Mouse (Mus musculus) erythroblast, adult 5-6 weeks (primary cell): Measurements from ENCODE around the gene 1110059G10Rik. TPM values are rescaled to one million over a fixed set of nuclear protein-coding genes. Genes with fewer than 3 reads are reported as not detected.

ENCODE experiments used
- ATAC-seq: replicated peaks from 2 replicates; pipeline ENCODE4 v1.8.0; 2016; ENCODE audit warnings: moderate number of reproducible peaks, mild to moderate bottlenecking, moderate TSS enrichment, inconsistent platforms; ENCODE audit not compliant: poor library complexity, low FRiP score, severe bottlenecking
- total RNA-seq, 2 experiments: library from RNA; stranded (forward) in 1 of 2; stranded (reverse) in 1 of 2; fragments of 150-400 nt in 1 of 2; fragments of 200-764, 138-1000 nt in 1 of 2; gene quantifications; 2 replicates each; pipeline versions ENCODE4 v1.2.3 to v1.2.4; 2015 to 2017; ENCODE audit warnings: low replicate concordance in 2 of 2

The 1110059G10Rik gene
- 22.9 and 32.4 TPM in 2 replicates for total RNA-seq (2015; ENCODE audit: low replicate concordance)
- total RNA-seq (2017; ENCODE audit: low replicate concordance): 5.8 and 18.7 TPM in 2 replicates

DNA sequence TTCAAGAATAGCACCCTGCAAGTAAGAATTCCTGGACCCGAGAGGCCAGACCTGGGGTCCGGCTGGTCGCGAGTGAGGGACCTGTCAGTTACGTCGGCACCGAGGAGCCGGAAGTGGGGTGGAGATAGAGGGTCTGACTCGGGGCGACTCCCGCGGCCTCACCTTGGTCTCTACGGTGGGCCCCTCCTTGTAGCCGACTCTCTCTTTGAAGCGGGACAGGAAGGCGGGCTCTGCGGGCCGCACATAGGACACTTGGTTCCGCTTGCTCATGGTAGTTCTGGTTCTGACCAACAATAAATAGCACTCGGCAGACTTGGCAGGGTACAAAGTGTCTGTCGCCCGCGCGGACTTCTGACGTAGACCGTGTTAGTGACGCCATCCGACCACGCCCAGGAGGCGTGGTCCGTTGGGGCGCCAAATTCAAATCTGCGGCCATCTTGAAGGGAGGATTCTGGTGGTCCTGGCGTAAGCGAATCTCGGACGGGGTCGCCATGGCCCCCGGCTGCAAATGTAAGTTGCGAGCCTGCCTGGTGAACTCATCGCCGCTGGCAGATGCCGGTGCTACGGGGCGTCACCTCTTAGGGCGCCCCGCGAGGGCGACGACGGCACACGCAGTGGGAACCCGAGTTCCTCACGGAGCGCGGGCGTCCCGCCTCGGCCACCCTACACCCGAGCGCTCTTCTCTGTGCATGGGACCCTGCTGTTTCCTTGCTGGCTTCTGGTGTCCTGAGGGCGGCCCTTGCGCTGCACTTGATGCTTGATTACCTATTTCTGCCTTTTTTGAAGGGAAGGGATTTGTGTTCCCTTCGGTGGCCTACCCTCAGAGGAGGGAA, at the start of gene 1110059G10Rik, which contains the start of gene Kif15:
1110059G10Rik (minus strand) TSS at position 358 of the 833 bp plus-strand sequence.
Kif15 (plus strand) TSS at position 404 of the 833 bp plus-strand sequence.
- ATAC-seq: peak; percentile 87

DNA sequence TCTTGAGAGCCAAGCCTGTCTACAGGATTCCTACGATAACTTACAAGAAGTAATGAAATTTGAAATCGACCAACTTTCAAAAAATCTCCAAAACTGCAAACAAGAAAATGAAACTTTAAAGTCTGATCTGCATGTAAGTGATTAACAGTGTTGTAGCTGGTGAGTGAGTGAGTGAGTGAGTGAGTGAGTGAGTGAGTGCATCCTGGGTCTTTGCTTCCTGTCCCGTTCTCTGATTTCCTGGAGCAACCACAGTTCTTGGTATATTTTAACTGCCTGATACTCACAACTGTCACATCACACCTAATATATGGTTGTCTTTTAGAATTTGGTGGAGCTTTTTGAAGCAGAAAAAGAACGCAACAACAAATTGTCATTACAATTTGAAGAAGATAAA, 48.4 kb upstream of the 1110059G10Rik start:
- ATAC-seq: no peak

DNA sequence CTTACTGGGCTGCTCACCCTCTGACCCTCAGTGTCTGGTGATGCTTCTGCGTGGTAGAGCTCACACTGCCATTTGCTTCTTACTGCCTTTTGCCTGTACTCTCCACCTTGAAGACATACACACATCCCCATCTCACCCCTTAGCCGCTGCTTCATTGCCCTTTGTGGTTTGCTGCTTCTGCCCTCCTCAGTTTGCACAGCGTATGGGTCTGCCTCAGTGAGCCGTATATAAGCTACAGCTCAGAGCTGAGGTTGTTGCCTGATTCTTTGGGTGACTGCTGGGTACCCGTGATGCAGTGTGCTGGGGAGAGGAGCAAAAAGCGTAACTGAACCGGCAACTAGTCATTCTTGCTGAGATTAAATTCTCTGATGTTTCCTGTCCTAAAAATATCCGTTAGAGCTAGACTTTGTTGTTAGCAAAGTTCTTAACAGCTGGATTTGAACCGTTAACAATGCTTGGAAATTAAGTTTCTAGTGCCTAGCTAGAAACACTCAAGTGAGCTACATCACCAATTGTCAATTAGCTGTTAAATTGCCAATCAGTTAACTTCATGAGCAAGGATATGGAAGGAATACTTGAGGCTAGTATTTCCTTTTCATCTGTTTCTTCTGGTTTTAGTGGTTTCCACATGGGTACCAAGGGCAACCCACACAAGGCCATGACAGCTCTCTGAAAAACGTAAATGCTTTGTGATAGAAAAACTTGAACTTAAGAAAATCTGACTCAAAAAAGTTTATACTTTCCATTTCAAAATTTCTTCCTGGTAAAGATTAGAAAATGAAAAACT, 47.8 kb upstream of the 1110059G10Rik start:
- ATAC-seq: no peak

DNA sequence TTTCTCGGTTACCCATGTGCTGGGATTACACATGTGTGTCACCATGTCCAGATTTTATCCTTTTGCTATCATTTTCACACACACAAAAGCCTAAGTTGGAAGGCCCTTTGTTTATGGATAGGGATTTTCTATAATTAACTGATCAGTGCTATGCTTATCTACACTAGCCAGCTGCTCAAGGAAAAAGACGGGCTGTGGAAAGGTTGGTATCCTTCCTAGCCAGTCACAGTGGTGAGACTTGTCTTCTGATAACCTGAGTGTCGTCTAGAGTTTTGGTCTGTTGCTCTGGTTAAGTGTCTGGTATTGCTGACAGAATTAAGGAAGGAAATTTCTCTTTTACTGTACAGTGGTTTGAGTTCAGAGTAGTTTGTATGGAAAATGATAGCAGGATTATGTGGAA, 21.9 kb downstream of the 1110059G10Rik start:
- ATAC-seq: no peak

DNA sequence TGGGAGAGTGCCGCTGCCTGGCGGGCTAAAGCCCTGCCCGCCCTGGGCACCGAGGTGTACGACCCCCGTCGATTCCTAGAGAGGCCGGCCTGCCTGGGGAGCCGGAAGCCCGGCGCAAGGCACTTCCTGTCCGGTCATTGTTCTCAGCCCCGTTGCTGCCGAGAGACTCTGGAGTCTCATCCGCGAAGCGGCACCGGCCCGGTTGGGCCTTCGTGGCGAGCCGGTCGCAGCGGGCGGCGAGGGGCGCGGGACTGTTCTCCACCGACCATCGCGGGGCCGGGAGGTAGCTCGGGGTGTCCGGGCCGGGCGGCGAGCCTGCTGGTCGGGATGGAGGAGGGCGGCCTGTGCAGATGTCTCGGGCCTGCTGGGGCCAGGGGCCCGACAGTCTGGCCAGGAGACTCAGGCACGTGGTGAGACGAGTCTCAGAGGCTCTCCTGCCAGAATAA, 27.8 kb downstream of the 1110059G10Rik start, which contains the start of gene Zfp105:
Zfp105 (plus strand) TSS at position 137 of the 446 bp plus-strand sequence.
- no peak for ATAC-seq

DNA sequence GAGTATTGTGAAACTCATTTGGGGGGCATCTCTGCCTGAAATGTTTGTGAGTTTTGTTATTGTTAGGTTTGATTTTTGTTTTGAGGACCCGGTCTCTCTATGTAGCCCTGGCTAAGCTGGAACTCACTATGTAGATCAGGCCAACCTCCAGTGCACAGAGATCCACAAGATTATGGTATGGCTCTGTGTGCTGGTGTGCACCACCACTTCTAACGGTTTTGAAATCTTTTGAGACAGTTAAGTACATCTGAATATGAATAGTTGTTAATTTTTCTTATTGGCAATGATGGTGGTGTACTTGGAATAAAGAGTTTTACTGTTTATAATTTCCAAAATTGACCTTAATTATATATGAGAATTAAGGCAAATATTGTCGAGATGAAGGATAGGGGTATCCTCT, 28.4 kb downstream of the 1110059G10Rik start:
- no peak for ATAC-seq

DNA sequence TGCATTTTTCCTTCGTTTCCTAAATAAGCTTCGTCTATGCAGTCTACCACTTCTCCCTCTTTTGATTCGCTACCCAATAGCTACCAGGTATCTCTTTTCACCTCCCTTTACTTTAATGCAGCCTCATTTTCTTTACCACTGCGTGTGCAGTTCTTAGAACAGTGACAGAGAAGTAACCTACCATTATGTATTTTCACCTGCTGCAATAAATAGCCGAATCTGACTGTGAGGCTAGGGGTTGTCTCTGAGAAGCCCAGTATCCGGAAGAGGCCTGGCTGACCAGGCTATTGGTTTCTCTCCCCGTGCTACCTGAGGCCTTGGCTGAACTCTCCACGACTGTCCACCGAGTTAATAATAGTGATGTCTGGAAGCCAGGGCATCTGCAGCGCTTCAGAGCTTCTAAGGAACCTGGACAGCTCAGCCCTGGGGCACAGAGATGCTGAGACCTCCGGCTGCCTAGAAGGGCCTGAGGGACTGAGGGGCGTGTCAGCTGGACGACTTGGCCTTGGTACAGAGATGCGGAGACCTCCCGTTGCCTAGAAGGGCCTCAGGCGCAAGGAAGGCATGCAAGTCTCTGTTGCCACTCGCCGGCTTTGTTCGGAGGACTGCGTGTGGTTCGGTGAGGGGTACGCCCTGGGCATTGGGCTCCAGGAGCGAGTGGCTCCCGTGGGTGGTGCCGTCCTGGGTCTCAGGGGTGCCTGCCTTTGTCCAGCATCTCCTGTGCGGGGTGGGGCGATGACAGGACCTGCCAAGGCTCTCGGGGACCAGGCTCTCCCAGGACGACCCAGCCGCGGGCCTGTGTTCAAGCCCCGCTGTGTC, 47.9 kb downstream of the 1110059G10Rik start:
- ATAC-seq: no peak

DNA sequence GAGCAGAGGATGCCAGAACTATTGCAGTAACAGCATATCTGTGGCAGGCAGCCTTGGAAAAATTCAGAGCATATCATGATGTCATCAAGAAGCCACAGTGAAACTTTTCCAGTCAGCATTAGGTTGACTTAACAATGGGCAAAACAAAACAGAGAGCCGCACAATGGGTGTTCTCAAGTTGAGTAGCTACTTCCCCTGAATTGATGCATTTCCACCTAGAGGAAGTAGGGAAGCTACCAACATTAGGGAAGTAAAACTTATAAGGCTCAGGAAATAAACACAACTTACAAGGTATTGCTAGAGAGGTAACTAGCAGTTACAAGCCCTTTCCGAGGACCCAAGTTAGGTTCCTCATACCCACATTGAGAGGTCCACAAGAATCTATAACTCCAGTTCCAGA, 49.8 kb downstream of the 1110059G10Rik start:
- no peak for ATAC-seq

Other genes with a start within 250 kb of the 1110059G10Rik start
- 0.21 TPM in 1 of 2 replicates, not detected in the other for gene Topaz1, start 203.7 kb downstream of the 1110059G10Rik start, total RNA-seq (2015; ENCODE audit: low replicate concordance)
- 0.14 TPM in 1 of 2 replicates, not detected in the other for gene Topaz1, start 203.7 kb downstream of the 1110059G10Rik start, total RNA-seq (2017; ENCODE audit: low replicate concordance)
- 0.19 and 0.84 TPM in 2 replicates for gene Tcaim, start 145.5 kb downstream of the 1110059G10Rik start, total RNA-seq (2015; ENCODE audit: low replicate concordance)
- 1.3 and 1.7 TPM in 2 replicates for gene Tcaim, start 145.5 kb downstream of the 1110059G10Rik start, total RNA-seq (2017; ENCODE audit: low replicate concordance)
- gene Gm35549, start 107.0 kb downstream of the 1110059G10Rik start, total RNA-seq (2015; ENCODE audit: low replicate concordance): not detected in 2 replicates
- gene Gm35549, start 107.0 kb downstream of the 1110059G10Rik start, total RNA-seq (2017; ENCODE audit: low replicate concordance): not detected in 2 replicates
- gene Zfp445, start 85.0 kb downstream of the 1110059G10Rik start, total RNA-seq (2015; ENCODE audit: low replicate concordance): 16.7 TPM in 2 replicates
- gene Zfp445, start 85.0 kb downstream of the 1110059G10Rik start, total RNA-seq (2017; ENCODE audit: low replicate concordance): 18.7 and 19.8 TPM in 2 replicates
- gene Zkscan7, start 65.3 kb downstream of the 1110059G10Rik start, total RNA-seq (2015; ENCODE audit: low replicate concordance): 0.77 TPM in 1 of 2 replicates, not detected in the other
- not detected in 2 replicates for gene Zkscan7, start 65.3 kb downstream of the 1110059G10Rik start, total RNA-seq (2017; ENCODE audit: low replicate concordance)
- gene Zfp105, start 27.9 kb downstream of the 1110059G10Rik start, total RNA-seq (2015; ENCODE audit: low replicate concordance): 1.9 TPM in 1 of 2 replicates, not detected in the other
- 1.8 TPM in 1 of 2 replicates, not detected in the other for gene Zfp105, start 27.9 kb downstream of the 1110059G10Rik start, total RNA-seq (2017; ENCODE audit: low replicate concordance)
- gene Kif15, start within 50 bp of the 1110059G10Rik start, total RNA-seq (2015; ENCODE audit: low replicate concordance): 43.4 and 70.8 TPM in 2 replicates
- gene Kif15, start within 50 bp of the 1110059G10Rik start, total RNA-seq (2017; ENCODE audit: low replicate concordance): 118 and 133 TPM in 2 replicates
- 2.5 and 5.4 TPM in 2 replicates for gene Tmem42, start 70.3 kb upstream of the 1110059G10Rik start, total RNA-seq (2015; ENCODE audit: low replicate concordance)
- 1.1 and 1.3 TPM in 2 replicates for gene Tmem42, start 70.3 kb upstream of the 1110059G10Rik start, total RNA-seq (2017; ENCODE audit: low replicate concordance)
- not detected in 2 replicates for gene Tgm4, start 83.7 kb upstream of the 1110059G10Rik start, total RNA-seq (2015; ENCODE audit: low replicate concordance)
- gene Tgm4, start 83.7 kb upstream of the 1110059G10Rik start, total RNA-seq (2017; ENCODE audit: low replicate concordance): not detected in 2 replicates
- 11.7 and 24.9 TPM in 2 replicates for gene Zdhhc3, start 162.2 kb upstream of the 1110059G10Rik start, total RNA-seq (2015; ENCODE audit: low replicate concordance)
- 8.4 and 15.1 TPM in 2 replicates for gene Zdhhc3, start 162.2 kb upstream of the 1110059G10Rik start, total RNA-seq (2017; ENCODE audit: low replicate concordance)
- 6.5 and 12.3 TPM in 2 replicates for gene Exosc7, start 162.2 kb upstream of the 1110059G10Rik start, total RNA-seq (2015; ENCODE audit: low replicate concordance)
- gene Exosc7, start 162.2 kb upstream of the 1110059G10Rik start, total RNA-seq (2017; ENCODE audit: low replicate concordance): 12.9 and 24.5 TPM in 2 replicates
- gene Clec3b, start 199.9 kb upstream of the 1110059G10Rik start, total RNA-seq (2015; ENCODE audit: low replicate concordance): not detected in 2 replicates
- gene Clec3b, start 199.9 kb upstream of the 1110059G10Rik start, total RNA-seq (2017; ENCODE audit: low replicate concordance): not detected in 2 replicates